ENCODE assay signal across 25 mouse cellular contexts in genomic region chr15:99423131-99423530, GRCm38 (mm10). TPM values are rescaled to one million over a fixed set of nuclear protein-coding genes. Genes with fewer than 3 reads are reported as not detected.
DNase-seq lines count a peak whose midpoint lies in the region; ATAC-seq and TF ChIP-seq lines count a peak whose summit lies in the region.
"Had no signal": no experiment of that assay in that cellular context is flagged by ENCODE, and none has a peak within 500 bp of the region (broad histone marks: within the 10 kb centered on the region; RNA-seq: fewer than 3 reads in every experiment).

No protein-coding gene starts in this region.

- TF ChIP-seq POLR2A in testis, adult 2 months (IDR thresholded peaks at IDR 0.05; ENCODE audit: control insufficient read depth, low read depth, low read length) = no peak

- peak overlapping the region; percentile 63 for H3K4me3 ChIP-seq in testis, adult 2 months (ENCODE audit: control insufficient read depth, low read depth, low read length)
- H3K4me3 ChIP-seq in limb, embryonic 12.5 days (replicated peaks) = no peak overlapping the region
- H3K4me3 ChIP-seq: forebrain, embryonic 15.5 days; intestine, embryonic 15.5 days; liver, embryonic 12.5 days; midbrain, embryonic 12.5 days had no signal

- DNase-seq in heart, postnatal 4 days = peak; percentile 8
- DNase-seq in heart, postnatal 25 days (ENCODE audit: low spot score) = no peak
- DNase-seq in testis, postnatal 14 days (ENCODE audit: low spot score) = no peak
- DNase-seq in liver = no peak
- DNase-seq: adrenal gland, adult 8-10 months; B cell, adult 2 months; cerebellum, adult 2 months; cerebellum, postnatal 14 days; gastrocnemius, postnatal 25 days; heart, adult 18-20 months; kidney, adult 8-10 months; kidney, postnatal 10 days; layer of hippocampus, adult 9-11 months; liver, postnatal 0 days; lung, postnatal 36 days; spleen, adult 18-20 months had no signal

- no peak overlapping the region for H3K4me2 ChIP-seq in limb, embryonic 12.5 days
- H3K4me2 ChIP-seq: forebrain, embryonic 15.5 days; heart, embryonic 11.5 days; intestine, embryonic 15.5 days; liver, embryonic 12.5 days; midbrain, embryonic 12.5 days had no signal

- no peaks in the 10 kb centered on the region for H3K27me3 ChIP-seq in testis, adult 2 months (ENCODE audit: control insufficient read depth, insufficient read depth, low read length)
- H3K27me3 ChIP-seq in limb, embryonic 12.5 days = no peaks in the 10 kb centered on the region
- H3K27me3 ChIP-seq: forebrain, embryonic 15.5 days; intestine, embryonic 15.5 days; liver, embryonic 12.5 days; midbrain, embryonic 12.5 days had no signal

- H3K27ac ChIP-seq in testis, adult 2 months (ENCODE audit: control insufficient read depth, insufficient read depth, low read depth, low read length) = no peak overlapping the region
- peak overlapping the region; percentile 37; the same call in 1 of the 2 replicates for H3K27ac ChIP-seq in limb, embryonic 12.5 days
- H3K27ac ChIP-seq: forebrain, embryonic 15.5 days; hindbrain, postnatal 0 days; intestine, embryonic 15.5 days; liver, embryonic 12.5 days had no signal

- intact Hi-C loops in heart, postnatal 25 days (cut with DNase I) = no loop called here

- H3K9me3 ChIP-seq in limb, embryonic 12.5 days = no peaks in the 10 kb centered on the region
- H3K9me3 ChIP-seq: forebrain, embryonic 15.5 days; G1E; intestine, embryonic 15.5 days; liver, embryonic 12.5 days; midbrain, embryonic 12.5 days had no signal

- no peak for TF ChIP-seq CTCF in testis, adult 2 months (IDR thresholded peaks at IDR 0.05; ENCODE audit: control insufficient read depth, insufficient read depth, insufficient replicate concordance, low read depth, low read length)

- 91% methylated on average over 10 of the region's 10 CpGs for WGBS in limb, embryonic 12.5 days

- no peak for ATAC-seq in limb, embryonic 12.5 days (ENCODE audit: insufficient number of reproducible peaks, insufficient read depth, low FRiP score, low TSS enrichment, low read depth)
- ATAC-seq: forebrain, embryonic 15.5 days; hindbrain, postnatal 0 days; intestine, embryonic 15.5 days; liver, embryonic 12.5 days; liver, postnatal 0 days had no signal

- H3K36me3 ChIP-seq in testis, adult 2 months (ENCODE audit: control insufficient read depth, insufficient read depth, low read length) = no peaks in the 10 kb centered on the region
- peaks cover 71% of the 10 kb centered on the region for H3K36me3 ChIP-seq in limb, embryonic 12.5 days

- peaks cover 19% of the 10 kb centered on the region for H3K4me1 ChIP-seq in testis, adult 2 months (ENCODE audit: control insufficient read depth, insufficient read depth, low read length)
- H3K4me1 ChIP-seq in limb, embryonic 12.5 days (replicated peaks) = peaks cover 28% of the 10 kb centered on the region

- no peak overlapping the region for H3K9ac ChIP-seq in limb, embryonic 12.5 days (replicated peaks)
- H3K9ac ChIP-seq: forebrain, embryonic 15.5 days; intestine, embryonic 15.5 days; liver, embryonic 12.5 days; liver, postnatal 0 days; midbrain, embryonic 12.5 days had no signal

RNA-seq across cellular contexts. Expression of gene Tmbim6, which starts 30.4 kb away (rescaled TPM):
- 100 to 1,000 TPM; 197 to 201 TPM for total RNA-seq in heart, postnatal 4 days (2021)
- 100 to 1,000 TPM; 207 to 215 TPM for total RNA-seq in heart, postnatal 25 days (2021)
- polyA plus RNA-seq in testis, adult 2 months (2012; rRNA removed) = 734 and 786 TPM in 2 replicates
- 240 and 252 TPM in 2 replicates for polyA plus RNA-seq in limb, embryonic 12.5 days (2016; fragmentation: Nextera tagmentation; extraction: Ambion mirVana)

RNA-seq across cellular contexts. Expression of gene Nckap5l, which starts 34.4 kb away (rescaled TPM):
- total RNA-seq in heart, postnatal 4 days (2021) = 10 to 100 TPM; 20.0 to 23.6 TPM
- total RNA-seq in heart, postnatal 25 days (2021) = 1 to 10 TPM; 6.4 to 7.6 TPM
- 3.9 and 4.4 TPM in 2 replicates for polyA plus RNA-seq in testis, adult 2 months (2012; rRNA removed)
- 13.6 and 14.6 TPM in 2 replicates for polyA plus RNA-seq in limb, embryonic 12.5 days (2016; fragmentation: Nextera tagmentation; extraction: Ambion mirVana)

RNA-seq across cellular contexts. Expression of gene Bcdin3d, which starts 51.4 kb away (rescaled TPM):
- 1 to 10 TPM; 4.9 to 5.0 TPM for total RNA-seq in heart, postnatal 4 days (2021)
- 1 to 10 TPM; 3.2 to 4.0 TPM for total RNA-seq in heart, postnatal 25 days (2021)
- polyA plus RNA-seq in testis, adult 2 months (2012; rRNA removed) = 4.6 and 4.7 TPM in 2 replicates
- 18.6 and 20.2 TPM in 2 replicates for polyA plus RNA-seq in limb, embryonic 12.5 days (2016; fragmentation: Nextera tagmentation; extraction: Ambion mirVana)

RNA-seq across cellular contexts. Expression of gene Fmnl3, which starts 52.8 kb away (rescaled TPM):
- 10 to 100 TPM; 42.6 to 44.4 TPM for total RNA-seq in heart, postnatal 4 days (2021)
- 10 to 100 TPM; 20.1 to 21.1 TPM for total RNA-seq in heart, postnatal 25 days (2021)
- 14.3 and 15.3 TPM in 2 replicates for polyA plus RNA-seq in testis, adult 2 months (2012; rRNA removed)
- 33.6 and 40.6 TPM in 2 replicates for polyA plus RNA-seq in limb, embryonic 12.5 days (2016; fragmentation: Nextera tagmentation; extraction: Ambion mirVana)
